Mouse (Mus musculus) hindbrain, embryonic 16.5 days (tissue): ENCODE data around the gene Dmrt1. TPM values are rescaled to one million over a fixed set of nuclear protein-coding genes. Genes with fewer than 3 reads are reported as not detected.

Experiments
- ATAC-seq: fragments of 200-750 bp; cut with Nextera tagmentation; 2 replicates; pipeline ENCODE4 v1.8.0; 2017; ENCODE audit warnings: moderate TSS enrichment, moderate library complexity
- H3K27ac ChIP-seq: fragments of 300-500 bp; sonication (generic); 2 replicates; pipeline ENCODE4 v1.5.1; 2014; ENCODE audit warnings: low read depth, mild to moderate bottlenecking, control low read depth, low read length, moderate library complexity
- H3K27me3 ChIP-seq: fragments of 300-500 bp; sonication (generic); replicated peaks from 2 replicates; pipeline ENCODE4 v1.6.1; 2014; ENCODE audit warnings: low read length; ENCODE audit not compliant: control insufficient read depth, insufficient read depth
- H3K36me3 ChIP-seq: fragments of 300-500 bp; sonication (generic); 2 replicates; pipeline ENCODE4 v1.6.1; 2014; ENCODE audit warnings: mild to moderate bottlenecking, low read length, moderate library complexity, mixed read lengths; ENCODE audit not compliant: control insufficient read depth, insufficient read depth
- H3K4me1 ChIP-seq: fragments of 300-500 bp; sonication (generic); 2 replicates; pipeline ENCODE4 v1.6.1; 2014; ENCODE audit warnings: low read depth, low read length; ENCODE audit not compliant: control insufficient read depth, insufficient read depth
- H3K4me2 ChIP-seq: fragments of 300-500 bp; sonication (generic); 2 replicates; pipeline ENCODE4 v1.6.1; 2014; ENCODE audit warnings: mild to moderate bottlenecking, low read length, control low read depth, moderate library complexity
- H3K4me3 ChIP-seq: fragments of 300-500 bp; sonication (generic); 2 replicates; pipeline ENCODE4 v1.5.1; 2014; ENCODE audit warnings: mild to moderate bottlenecking, low read length, control low read depth, moderate library complexity
- H3K9ac ChIP-seq: fragments of 300-500 bp; sonication (generic); 2 replicates; pipeline ENCODE4 v1.6.1; 2014; ENCODE audit warnings: low read depth, mild to moderate bottlenecking, control low read depth, low read length, moderate library complexity
- H3K9me3 ChIP-seq: fragments of 300-500 bp; sonication (generic); 2 replicates; pipeline ENCODE4 v1.6.1; 2014; ENCODE audit warnings: mild to moderate bottlenecking, low read length, moderate library complexity; ENCODE audit not compliant: control insufficient read depth
- WGBS: fragments of 180-500 bp; shearing (Covaris S2); extraction: QIAGEN DNeasy Blood & Tissue Kit; methylation state at CpG from one replicate; pipeline ENCODE4 v1.1.7; 2014; 5-methylcytosine and 5-hydroxymethylcytosine counted together
- polyA plus RNA-seq: library from polyadenylated mRNA; unstranded; fragments of >200 nt; fragmentation: Nextera tagmentation; extraction: Ambion mirVana; gene quantifications from 2 replicates; pipeline ENCODE4 v1.2.1, GENCODE M21; 2015

Dmrt1 gene
- polyA plus RNA-seq, 1 experiment from 2014 or later: not detected

DNA sequence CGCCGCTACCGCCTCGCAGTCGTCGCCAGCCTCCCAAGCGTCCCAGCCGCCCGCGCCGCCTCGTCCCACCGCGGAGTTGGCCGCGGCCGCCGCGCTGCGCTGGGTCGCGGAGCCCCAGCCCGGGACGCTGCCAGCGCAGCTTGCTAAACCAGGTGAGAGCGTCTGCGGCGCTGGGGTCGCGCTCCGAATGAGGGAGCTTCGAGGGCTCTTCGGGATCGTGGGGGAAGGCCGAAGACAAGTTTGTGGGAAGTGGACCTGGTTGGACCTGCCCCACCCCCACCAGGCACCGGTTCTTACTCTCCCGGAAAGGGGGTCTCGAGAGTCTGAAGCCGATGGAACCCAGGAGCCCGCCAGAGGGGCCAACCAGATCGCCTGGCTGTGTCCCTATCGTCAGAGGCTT, 105.7 kb downstream of the Dmrt1 start:
- no peaks in the 10 kb centered on the region for H3K9me3 ChIP-seq
- H3K9ac ChIP-seq: no peak overlapping the region
- H3K4me2 ChIP-seq: peak overlapping the region; percentile 43
- H3K27ac ChIP-seq: no peak overlapping the region
- no peaks in the 10 kb centered on the region for H3K36me3 ChIP-seq
- WGBS: 1% methylated on average over 26 of the region's 42 CpGs
- H3K4me3 ChIP-seq: peak overlapping the region; percentile 26
- ATAC-seq: no peak; the same call in 1 of the 2 replicates
- peaks cover 74% of the 10 kb centered on the region for H3K27me3 ChIP-seq
- H3K4me1 ChIP-seq: peaks cover 13% of the 10 kb centered on the region

GRCm38 (mm10) chr19:25611876-25612805, 106.7 kb downstream of the Dmrt1 start:
- no peak overlapping the region for H3K9ac ChIP-seq
- H3K27ac ChIP-seq: no peak overlapping the region
- no peaks in the 10 kb centered on the region for H3K9me3 ChIP-seq
- peaks cover 12% of the 10 kb centered on the region for H3K4me1 ChIP-seq
- H3K4me3 ChIP-seq: no peak overlapping the region
- 4% methylated on average over 16 of the region's 16 CpGs for WGBS
- H3K27me3 ChIP-seq: peaks cover 75% of the 10 kb centered on the region
- no peaks in the 10 kb centered on the region for H3K36me3 ChIP-seq
- no peak for ATAC-seq
- H3K4me2 ChIP-seq: no peak overlapping the region

GRCm38 (mm10) chr19:25612806-25613295, 107.4 kb downstream of the Dmrt1 start:
- no peak overlapping the region for H3K9ac ChIP-seq
- H3K27me3 ChIP-seq: peaks cover 72% of the 10 kb centered on the region
- ATAC-seq: no peak
- H3K36me3 ChIP-seq: no peaks in the 10 kb centered on the region
- H3K27ac ChIP-seq: no peak overlapping the region
- H3K4me3 ChIP-seq: no peak overlapping the region
- H3K4me1 ChIP-seq: peaks cover 12% of the 10 kb centered on the region
- H3K9me3 ChIP-seq: no peaks in the 10 kb centered on the region
- WGBS: 3% methylated on average over 6 of the region's 6 CpGs
- no peak overlapping the region for H3K4me2 ChIP-seq

- ATAC-seq: no peak
- no peak overlapping the region for H3K4me2 ChIP-seq
- H3K27ac ChIP-seq: no peak overlapping the region
- H3K4me1 ChIP-seq: peaks cover 12% of the 10 kb centered on the region
- 9% methylated on average over 13 of the region's 13 CpGs for WGBS
- H3K36me3 ChIP-seq: no peaks in the 10 kb centered on the region
- peaks cover 69% of the 10 kb centered on the region for H3K27me3 ChIP-seq
- H3K4me3 ChIP-seq: no peak overlapping the region
- H3K9me3 ChIP-seq: no peaks in the 10 kb centered on the region
- no peak overlapping the region for H3K9ac ChIP-seq
Observed at GRCm38 (mm10) chr19:25613476-25614300, 108.3 kb downstream of the Dmrt1 start.

- H3K9ac ChIP-seq: no peak overlapping the region
- H3K4me3 ChIP-seq: no peak overlapping the region
- H3K4me1 ChIP-seq: peaks cover 2% of the 10 kb centered on the region
- ATAC-seq: no peak
- H3K4me2 ChIP-seq: no peak overlapping the region
- no peak overlapping the region for H3K27ac ChIP-seq
- 23% methylated on average over 6 of the region's 6 CpGs for WGBS
- H3K36me3 ChIP-seq: no peaks in the 10 kb centered on the region
- H3K27me3 ChIP-seq: peaks cover 70% of the 10 kb centered on the region
- H3K9me3 ChIP-seq: no peaks in the 10 kb centered on the region
Observed at GRCm38 (mm10) chr19:25615889-25616288, 110.5 kb downstream of the Dmrt1 start.

DNA sequence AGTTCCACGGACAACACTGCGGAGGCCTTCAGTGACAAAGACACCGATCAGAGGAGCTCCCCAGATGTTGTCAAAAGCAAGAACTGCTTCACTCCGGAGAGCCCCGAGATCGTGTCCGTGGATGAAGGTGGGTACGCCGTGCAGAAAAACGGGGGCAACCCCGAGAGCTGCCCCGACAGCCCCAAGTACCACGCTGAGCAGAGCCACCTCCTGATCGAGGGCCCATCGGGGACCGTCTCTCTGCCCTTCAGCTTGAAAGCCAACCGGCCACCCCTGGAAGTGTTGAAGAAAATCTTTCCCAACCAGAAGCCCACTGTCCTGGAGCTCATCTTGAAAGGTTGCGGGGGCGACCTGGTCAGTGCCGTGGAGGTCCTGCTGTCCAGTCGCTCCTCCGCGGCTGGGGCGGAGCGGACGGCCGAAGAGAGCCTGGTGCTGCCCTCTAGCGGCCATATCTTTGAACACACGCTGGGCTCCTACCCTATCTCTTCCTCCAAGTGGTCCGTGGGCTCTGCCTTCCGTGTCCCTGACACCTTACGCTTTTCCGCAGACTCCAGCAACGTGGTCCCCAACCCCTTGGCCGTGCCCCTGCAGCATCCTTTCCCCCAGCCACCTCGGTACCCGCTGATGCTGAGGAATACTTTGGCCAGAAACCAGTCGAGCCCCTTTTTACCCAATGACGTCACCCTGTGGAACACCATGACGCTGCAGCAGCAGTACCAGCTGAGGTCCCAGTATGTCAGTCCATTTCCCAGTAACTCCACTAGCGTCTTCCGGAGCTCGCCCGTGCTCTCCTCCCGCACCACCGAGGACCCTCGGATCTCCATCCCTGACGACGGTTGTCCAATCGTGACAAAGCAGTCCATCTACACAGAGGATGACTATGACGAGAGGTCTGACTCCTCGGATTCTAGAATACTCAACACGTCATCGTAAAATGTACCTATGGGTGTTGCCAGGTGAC, 117.2 kb downstream of the Dmrt1 start:
- Histone ChIP-seq H3K4me2 (peak overlapping the region; percentile 52), H3K9me3 (no peaks in the 10 kb centered on the region), H3K27me3 (peaks cover 53% of the 10 kb centered on the region), H3K36me3 (no peaks in the 10 kb centered on the region), H3K27ac (no peak overlapping the region), H3K4me3 (peak overlapping the region; percentile 28), H3K4me1 (peaks cover 5% of the 10 kb centered on the region; the same call in 1 of the 2 replicates), H3K9ac (peak overlapping the region; percentile 33)
- ATAC-seq: peak; percentile 60; the same call in 1 of the 2 replicates
- 22% methylated on average over 54 of the region's 54 CpGs for WGBS

GRCm38 (mm10) chr19:25628490-25628889, 123.1 kb downstream of the Dmrt1 start:
- peak; percentile 71 for ATAC-seq
- Histone ChIP-seq H3K27ac (no peak overlapping the region), H3K9me3 (no peaks in the 10 kb centered on the region), H3K9ac (no peak overlapping the region), H3K4me1 (no peaks in the 10 kb centered on the region), H3K27me3 (peaks cover 24% of the 10 kb centered on the region), H3K36me3 (no peaks in the 10 kb centered on the region), H3K4me2 (no peak overlapping the region), H3K4me3 (no peak overlapping the region)
- WGBS: 12% methylated on average over 9 of the region's 9 CpGs

GRCm38 (mm10) chr19:25635119-25635518, 129.7 kb downstream of the Dmrt1 start:
- H3K4me1 ChIP-seq: no peaks in the 10 kb centered on the region
- no peak for ATAC-seq
- no peak overlapping the region for H3K27ac ChIP-seq
- no peak overlapping the region for H3K4me3 ChIP-seq
- peak overlapping the region; percentile 79; the same call in 1 of the 2 replicates for H3K4me2 ChIP-seq
- H3K27me3 ChIP-seq: no peaks in the 10 kb centered on the region
- WGBS: 90% methylated on average over 5 of the region's 5 CpGs
- H3K9me3 ChIP-seq: no peaks in the 10 kb centered on the region
- no peak overlapping the region for H3K9ac ChIP-seq
- no peaks in the 10 kb centered on the region for H3K36me3 ChIP-seq
